Mouse (Mus musculus) kidney, adult 2 months (tissue): Measurements from ENCODE around the gene Pdcd7. TPM values are rescaled to one million over a fixed set of nuclear protein-coding genes. Genes with fewer than 3 reads are reported as not detected.
"Not testable (repeated sequence)": the region's sequence is repeated elsewhere in the genome, so short reads cannot be mapped to it uniquely, and the experiment has no call there.

Source experiments
- DNase-seq: peaks from one replicate; pipeline ENCODE4 v3.0.0; 2021
- H3K27ac ChIP-seq: fragments of 200-500 bp; 2 replicates; pipeline ENCODE4 v1.5.1; 2012; ENCODE audit warnings: low read depth, low read length, control low read depth, inconsistent platforms; ENCODE audit not compliant: insufficient read depth
- H3K27me3 ChIP-seq: fragments of 200-500 bp; replicated peaks from 2 replicates; pipeline ENCODE4 v1.6.1; 2012; ENCODE audit warnings: mild to moderate bottlenecking, moderate library complexity, low read length, inconsistent platforms; ENCODE audit not compliant: control insufficient read depth, insufficient read depth
- H3K36me3 ChIP-seq: fragments of 200-500 bp; 2 replicates; pipeline ENCODE4 v1.6.1; 2012; ENCODE audit warnings: mild to moderate bottlenecking, moderate library complexity, low read length, inconsistent platforms; ENCODE audit not compliant: control insufficient read depth, insufficient read depth
- H3K4me1 ChIP-seq: fragments of 200-500 bp; 2 replicates; pipeline ENCODE4 v1.6.1; 2011; ENCODE audit warnings: low read length; ENCODE audit not compliant: control insufficient read depth, insufficient read depth
- H3K4me3 ChIP-seq: fragments of 200-500 bp; 2 replicates; pipeline ENCODE4 v1.5.1; 2011; ENCODE audit warnings: mild to moderate bottlenecking, low read depth, low read length, control low read depth; ENCODE audit not compliant: insufficient read depth
- CTCF ChIP-seq: fragments of 200-500 bp; conservative IDR thresholded peaks from 2 replicates; pipeline ENCODE4 v1.5.1; 2011; ENCODE audit warnings: low read depth, mild to moderate bottlenecking, control low read depth, low read length, moderate library complexity, mixed read lengths; ENCODE audit not compliant: insufficient read depth, insufficient read length
- POLR2A ChIP-seq: fragments of 200-500 bp; IDR thresholded peaks from one replicate; pipeline ENCODE4 v1.6.1; 2011; ENCODE audit warnings: low read depth, low read length, control low read depth
- WGBS: fragments of 180-500 bp; shearing (Covaris S2); methylation state at CpG from one replicate; pipeline ENCODE4 v1.1.7; 2018; 5-methylcytosine and 5-hydroxymethylcytosine counted together
- polyA plus RNA-seq: library from polyadenylated mRNA; depleted of rRNA; stranded (reverse); fragments of >200 nt; gene quantifications from 2 replicates; pipeline ENCODE4 v1.2.3, GENCODE M21; 2012

Pdcd7 gene
- polyA plus RNA-seq, 1 experiment, result 6.0 TPM

GRCm38 (mm10) chr9:65339146-65339545, 6.8 kb upstream of the Pdcd7 start:
- 88% methylated on average over 4 of the region's 4 CpGs for WGBS
- TF ChIP-seq CTCF (no peak), POLR2A (no peak)

GRCm38 (mm10) chr9:65340414-65340813, 5.5 kb upstream of the Pdcd7 start:
- Histone ChIP-seq H3K27ac (no peak overlapping the region), H3K36me3 (no peaks in the 10 kb centered on the region), H3K4me3 (no peak overlapping the region), H3K4me1 (no peaks in the 10 kb centered on the region), H3K27me3 (no peaks in the 10 kb centered on the region)
- DNase-seq, result no peak
- WGBS, result 86% methylated on average over 2 of the region's 2 CpGs
- no peak for TF ChIP-seq CTCF

More at GRCm38 (mm10) chr9:65339146-65339545, 6.8 kb upstream of the Pdcd7 start:
- Histone ChIP-seq H3K27me3 (no peaks in the 10 kb centered on the region), H3K4me1 (no peaks in the 10 kb centered on the region), H3K27ac (no peak overlapping the region), H3K36me3 (no peaks in the 10 kb centered on the region), H3K4me3 (no peak overlapping the region)
- DNase-seq, result no peak

- peak overlapping the region; percentile 84 for H3K27ac ChIP-seq
- not testable (repeated sequence) for H3K27me3 ChIP-seq, H3K4me1 ChIP-seq, H3K36me3 ChIP-seq, DNase-seq
- H3K4me3 ChIP-seq, result peak overlapping the region; percentile 78
- 61% methylated on average over 11 of the region's 11 CpGs for WGBS
Observed at GRCm38 (mm10) chr9:65345439-65345838, 465 bp upstream of the Pdcd7 start.

GRCm38 (mm10) chr9:65346476-65347111, 690 bp downstream of the Pdcd7 start:
- Histone ChIP-seq H3K36me3 (no peaks in the 10 kb centered on the region), H3K27ac (peak overlapping the region; percentile 66), H3K27me3 (no peaks in the 10 kb centered on the region), H3K4me3 (peak overlapping the region; percentile 78), H3K4me1 (peaks cover 7% of the 10 kb centered on the region; the same call in 1 of the 2 replicates)
- WGBS, result under 1% methylated on average over 77 of the region's 77 CpGs
- peak; percentile 50 for DNase-seq
- no peak for TF ChIP-seq POLR2A

GRCm38 (mm10) chr9:65347112-65347850, 1.4 kb downstream of the Pdcd7 start:
- H3K27me3 ChIP-seq, result no peaks in the 10 kb centered on the region
- no peaks in the 10 kb centered on the region for H3K36me3 ChIP-seq
- H3K4me3 ChIP-seq, result peak overlapping the region; percentile 78
- H3K27ac ChIP-seq, result peak overlapping the region; percentile 66; the same call in 1 of the 2 replicates
- TF ChIP-seq CTCF (no peak), POLR2A (no peak)
- WGBS, result 24% methylated on average over 8 of the region's 8 CpGs
- H3K4me1 ChIP-seq, result peaks cover 7% of the 10 kb centered on the region; the same call in 1 of the 2 replicates
- DNase-seq, result no peak

- whole genome bisulfite sequencing, result 78% methylated on average over 5 of the region's 5 CpGs
- H3K27me3 ChIP-seq, result no peaks in the 10 kb centered on the region
- no peak for DNase-seq
- H3K36me3 ChIP-seq, result peaks cover 4% of the 10 kb centered on the region; the same call in 1 of the 2 replicates
- TF ChIP-seq POLR2A, result no peak
- TF ChIP-seq CTCF, result no peak
- no peak overlapping the region for H3K4me3 ChIP-seq
- H3K4me1 ChIP-seq, result no peaks in the 10 kb centered on the region
- H3K27ac ChIP-seq, result no peak overlapping the region
Observed at GRCm38 (mm10) chr9:65353251-65353650, 7.3 kb downstream of the Pdcd7 start.

GRCm38 (mm10) chr9:65356561-65356960, 10.7 kb downstream of the Pdcd7 start:
- TF ChIP-seq POLR2A, result no peak
- TF ChIP-seq CTCF, result no peak
- DNase-seq, result no peak
- no peak overlapping the region for H3K4me3 ChIP-seq
- no peak overlapping the region for H3K27ac ChIP-seq
- peaks cover 11% of the 10 kb centered on the region; the same call in 1 of the 2 replicates for H3K4me1 ChIP-seq
- 78% methylated on average over 7 of the region's 7 CpGs for WGBS
- peaks cover 14% of the 10 kb centered on the region for H3K36me3 ChIP-seq
- H3K27me3 ChIP-seq, result no peaks in the 10 kb centered on the region
